Mouse (Mus musculus): ENCODE measurements around the gene Iqcf4.

DNA sequence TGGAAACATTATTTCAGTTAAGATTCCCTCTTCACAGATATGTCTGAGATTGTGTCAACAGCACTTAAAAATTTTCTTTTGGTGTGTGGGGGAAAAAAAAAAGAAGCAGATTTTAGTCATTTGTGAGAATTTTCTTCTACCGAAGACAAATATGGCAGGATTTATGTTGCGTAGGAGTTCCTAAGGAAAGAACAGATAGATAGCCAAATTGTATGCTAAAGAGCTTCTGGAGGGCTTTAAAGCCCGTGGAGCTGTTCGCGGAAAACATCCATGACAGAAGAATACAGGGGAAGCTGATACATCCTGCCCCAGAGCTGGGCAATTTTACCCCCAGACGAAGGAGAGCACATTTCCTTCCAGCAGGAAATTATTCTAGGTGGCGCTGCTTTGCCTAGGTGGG, 9.2 kb upstream of the Iqcf4 start:
- TF ChIP-seq GATA1 (IDR thresholded peaks at IDR 0.05; ENCODE audit: borderline replicate concordance, low read length), result no peak
- no peak for TF ChIP-seq FLI1 (IDR thresholded peaks at IDR 0.05; ENCODE audit: low read length)

All from megakaryocyte, embryonic 14.5 days (primary cell).